Mouse (Mus musculus): ENCODE measurements around the gene Tns1.

- TF ChIP-seq GATA1 (IDR thresholded peaks at IDR 0.05; ENCODE audit: borderline replicate concordance, low read length) (no peak), FLI1 (IDR thresholded peaks at IDR 0.05; ENCODE audit: low read length) (no peak)
Measured at GRCm38 (mm10) chr1:74067866-74068265, 56.4 kb downstream of the Tns1 start.

All from megakaryocyte, embryonic 14.5 days (primary cell).